Mouse (Mus musculus) heart, adult 18-20 months (tissue): Measurements from ENCODE around the gene Eml4. TPM values are rescaled to one million over a fixed set of nuclear protein-coding genes. Genes with fewer than 3 reads are reported as not detected.

Experiments used
- DNase-seq, 2 experiments: peaks; one replicate each; pipeline ENCODE4 v3.0.0; 2021 to 2022; ENCODE audit warnings: mixed read lengths in 1 of 2
- total RNA-seq, 2 experiments: library from RNA; stranded (reverse); gene quantifications; 2 replicates each; pipeline ENCODE4 v1.2.3; 2021

The Eml4 gene
- total RNA-seq, 2 experiments from 2014 or later = 4.3 to 4.4 TPM

- no peak for DNase-seq
These were observed 28.6 kb downstream of the Eml4 start for GRCm38 (mm10) chr17:83379366-83379765.

- no peak for DNase-seq
These were observed 29.1 kb downstream of the Eml4 start for GRCm38 (mm10) chr17:83379791-83380190.

GRCm38 (mm10) chr17:83382752-83383151 is 32.0 kb downstream of the Eml4 start:
- DNase-seq = no peak

- DNase-seq = no peak
These were observed 34.2 kb downstream of the Eml4 start for GRCm38 (mm10) chr17:83384981-83385380.

- DNase-seq = no peak
These were observed 36.4 kb downstream of the Eml4 start for GRCm38 (mm10) chr17:83387161-83387560.

- no peak for DNase-seq
These were observed 43.3 kb downstream of the Eml4 start for GRCm38 (mm10) chr17:83394013-83394412.

GRCm38 (mm10) chr17:83397571-83398100 is 46.9 kb downstream of the Eml4 start:
- DNase-seq = peak; percentile 33 to 41

- no peak for DNase-seq
These were observed 48.0 kb downstream of the Eml4 start for GRCm38 (mm10) chr17:83398756-83399155.

GRCm38 (mm10) chr17:83430607-83431006 is 79.9 kb downstream of the Eml4 start:
- DNase-seq = peak; percentile 18 to 32

GRCm38 (mm10) chr17:83443406-83443805 is 92.7 kb downstream of the Eml4 start:
- no peak for DNase-seq

- no peak for DNase-seq
These were observed 98.9 kb downstream of the Eml4 start for GRCm38 (mm10) chr17:83449583-83449982.

- no peak for DNase-seq
These were observed 100.6 kb downstream of the Eml4 start for GRCm38 (mm10) chr17:83451367-83451766.

GRCm38 (mm10) chr17:83451796-83452195 is 101.1 kb downstream of the Eml4 start:
- DNase-seq = no peak

- DNase-seq = no peak
These were observed 101.7 kb downstream of the Eml4 start for GRCm38 (mm10) chr17:83452451-83452850.

- DNase-seq = no peak
These were observed 102.9 kb downstream of the Eml4 start for GRCm38 (mm10) chr17:83453587-83453986.

- DNase-seq = no peak
These were observed 106.5 kb downstream of the Eml4 start for GRCm38 (mm10) chr17:83457271-83457670.

- no peak for DNase-seq
These were observed 115.2 kb downstream of the Eml4 start for GRCm38 (mm10) chr17:83465969-83466368.

- no peak for DNase-seq
These were observed 116.0 kb downstream of the Eml4 start for GRCm38 (mm10) chr17:83466697-83467251.

GRCm38 (mm10) chr17:83469586-83469985 is 118.9 kb downstream of the Eml4 start:
- DNase-seq = no peak

- no peak for DNase-seq
These were observed 126.4 kb downstream of the Eml4 start for GRCm38 (mm10) chr17:83477089-83477488.

GRCm38 (mm10) chr17:83481551-83481950 is 130.8 kb downstream of the Eml4 start:
- no peak for DNase-seq

GRCm38 (mm10) chr17:83482817-83483536 is 132.2 kb downstream of the Eml4 start:
- no peak for DNase-seq

- DNase-seq = no peak
These were observed 133.1 kb downstream of the Eml4 start for GRCm38 (mm10) chr17:83483784-83484183.

- DNase-seq = no peak
These were observed 137.0 kb downstream of the Eml4 start for GRCm38 (mm10) chr17:83487762-83488161.
